Mouse (Mus musculus) neutrophil, adult 5-6 weeks (primary cell): ENCODE results near the gene Prkacb. TPM values are rescaled to one million over a fixed set of nuclear protein-coding genes. Genes with fewer than 3 reads are reported as not detected.

Experiments used
- ATAC-seq: fragments of 151-379, 151-347 bp; 2 replicates; pipeline ENCODE4 v1.8.0; 2017; ENCODE audit warnings: mild to moderate bottlenecking, moderate TSS enrichment; ENCODE audit not compliant: insufficient number of reproducible peaks, poor library complexity, low FRiP score, severe bottlenecking; ENCODE audit errors: extremely low read depth
- total RNA-seq: library from RNA; stranded (forward); fragments of 200-1000 nt; gene quantifications from 2 replicates; pipeline ENCODE4 v1.2.3, GENCODE M21; 2017

Prkacb gene
- total RNA-seq, 1 experiment from 2014 or later: 71.8 TPM

GRCm38 (mm10) chr3:146683095-146683494 is 129.7 kb downstream of the Prkacb start:
- ATAC-seq: no peak

GRCm38 (mm10) chr3:146682140-146682651 is 130.6 kb downstream of the Prkacb start:
- ATAC-seq: no peak

- ATAC-seq: no peak
Observed at GRCm38 (mm10) chr3:146681696-146682095, 131.1 kb downstream of the Prkacb start.

- ATAC-seq: no peak
Observed at GRCm38 (mm10) chr3:146680625-146681024, 132.2 kb downstream of the Prkacb start.

DNA sequence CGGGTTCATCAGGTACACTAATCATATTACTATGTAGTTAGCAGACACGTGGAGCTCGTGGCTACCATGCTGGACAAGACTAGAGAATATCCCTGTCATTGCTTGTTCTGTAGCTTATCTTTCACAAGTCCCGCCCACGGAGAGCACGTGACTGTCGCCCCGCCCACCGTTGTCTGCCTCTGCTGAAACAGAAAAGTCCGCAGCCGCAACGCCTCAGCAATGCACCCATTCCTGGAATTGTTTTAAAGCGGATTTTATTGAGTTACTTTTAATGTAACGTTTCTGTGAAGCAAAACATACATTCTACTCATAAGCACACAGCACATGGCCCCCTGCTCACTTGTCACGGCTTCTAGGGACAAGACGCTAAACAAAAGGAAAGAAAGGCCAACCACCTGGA is 133.1 kb downstream of the Prkacb start:
- no peak for ATAC-seq

Other genes with a start within 250 kb of the Prkacb start
- not detected in 2 replicates for gene Uox, start 242.6 kb downstream of the Prkacb start, total RNA-seq
- not detected in 2 replicates for gene Dnase2b, start 197.4 kb downstream of the Prkacb start, total RNA-seq
- 0.74 and 0.93 TPM in 2 replicates for gene 4930503B20Rik, start 161.7 kb downstream of the Prkacb start, total RNA-seq
- gene Samd13, start 127.4 kb downstream of the Prkacb start, total RNA-seq: not detected in 2 replicates
- gene Ttll7, start 39.4 kb upstream of the Prkacb start, total RNA-seq: 0.98 TPM in 1 of 2 replicates, not detected in the other